Comparison of ENCODE assay signal across 11 mouse cellular contexts in the genomic region with DNA sequence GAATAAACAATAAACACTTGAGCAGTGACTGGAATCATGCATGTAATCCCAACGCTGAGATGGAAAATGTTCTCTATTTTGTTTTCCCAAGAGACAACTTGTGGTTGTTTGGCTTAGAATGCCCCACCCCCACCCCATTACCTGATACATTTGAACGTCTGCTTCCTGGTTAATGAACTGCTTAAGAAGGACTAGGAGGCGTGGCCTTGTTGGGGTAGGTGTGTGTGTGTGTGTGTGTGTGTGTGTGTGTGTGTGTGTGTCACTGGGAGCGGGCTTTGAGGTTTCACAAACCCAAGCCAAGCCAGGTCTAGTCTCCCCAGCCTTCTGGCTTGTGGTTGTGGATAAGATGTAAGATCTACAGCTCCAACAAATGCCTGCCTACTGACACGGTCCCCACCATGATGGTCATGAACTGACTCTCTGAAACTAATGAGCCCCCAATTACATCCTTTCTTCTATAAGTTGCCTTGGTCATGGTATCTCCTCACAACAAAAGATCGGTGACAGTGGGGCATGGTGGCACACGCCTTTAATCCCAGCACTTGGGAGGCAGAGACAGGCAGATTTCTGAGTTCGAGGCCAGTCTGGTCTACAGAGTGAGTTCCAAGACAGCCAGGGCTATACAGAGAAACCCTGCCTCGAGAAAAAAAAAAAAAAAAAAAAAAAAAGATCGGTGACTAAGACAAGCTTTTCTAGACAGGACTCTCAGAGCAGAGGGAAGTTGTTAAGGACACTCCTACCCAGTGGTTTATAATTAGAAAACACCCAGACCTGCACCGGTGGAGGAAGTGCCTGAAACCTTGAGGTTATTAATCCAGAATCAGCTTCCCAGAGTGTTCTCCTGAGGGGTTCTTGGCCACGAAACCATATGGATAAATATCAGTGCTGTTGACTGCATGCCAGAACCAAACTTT. TPM values are rescaled to one million over a fixed set of nuclear protein-coding genes. Genes with fewer than 3 reads are reported as not detected.
DNase-seq lines count a peak whose midpoint lies in the region; ATAC-seq and TF ChIP-seq lines count a peak whose summit lies in the region.
"Had no signal": no experiment of that assay in that cellular context is flagged by ENCODE, and none has a peak within 500 bp of the region (broad histone marks: within the 10 kb centered on the region; RNA-seq: fewer than 3 reads in every experiment).

No protein-coding gene starts in this region.

- H3K27ac ChIP-seq in hindbrain, embryonic 15.5 days (replicated peaks): no peak overlapping the region
- H3K27ac ChIP-seq in hindbrain, postnatal 0 days: no peak overlapping the region
- peak overlapping the region; percentile 54 for H3K27ac ChIP-seq in MEL (ENCODE audit: control insufficient read depth, low read depth, low read length)
- no peak overlapping the region for H3K27ac ChIP-seq in forebrain, embryonic 14.5 days (ENCODE audit: low read depth, low read length)
- 0 out of 2 replicates have a peak overlapping the region, but pooled peaks have one; percentile 93 for H3K27ac ChIP-seq in midbrain, embryonic 12.5 days (replicated peaks)
- H3K27ac ChIP-seq in heart, embryonic 12.5 days (ENCODE audit: poor library complexity, severe bottlenecking): no peak overlapping the region

- TF ChIP-seq POLR2A in MEL (IDR thresholded peaks at IDR 0.05; ENCODE audit: control insufficient read depth in 1 of 2, insufficient read depth in 1 of 2, low read depth in 1 of 2, low read length in 2 of 2, poor library complexity in 1 of 2): no peak

- H3K27me3 ChIP-seq in hindbrain, embryonic 15.5 days: no peaks in the 10 kb centered on the region
- no peaks in the 10 kb centered on the region for H3K27me3 ChIP-seq in hindbrain, postnatal 0 days (ENCODE audit: insufficient read depth, low read length)
- H3K27me3 ChIP-seq in MEL (ENCODE audit: control insufficient read depth in 1 of 2, insufficient read depth in 2 of 2, low read length in 2 of 2): no peaks in the 10 kb centered on the region
- no peaks in the 10 kb centered on the region for H3K27me3 ChIP-seq in forebrain, embryonic 14.5 days (replicated peaks; ENCODE audit: control insufficient read depth, insufficient read depth, low read length)
- no peaks in the 10 kb centered on the region for H3K27me3 ChIP-seq in midbrain, embryonic 12.5 days
- H3K27me3 ChIP-seq in heart, embryonic 12.5 days (replicated peaks): peaks cover 4% of the 10 kb centered on the region; the same call in 1 of the 2 replicates

- 81% methylated on average over 12 of the region's 12 CpGs for WGBS in hindbrain, embryonic 15.5 days
- WGBS in hindbrain, postnatal 0 days: 79% methylated on average over 11 of the region's 12 CpGs
- 83% methylated on average over 12 of the region's 12 CpGs for WGBS in forebrain, embryonic 14.5 days
- 85% methylated on average over 12 of the region's 12 CpGs for WGBS in midbrain, embryonic 12.5 days
- WGBS in heart, embryonic 12.5 days: 77% methylated on average over 12 of the region's 12 CpGs

- no peak for TF ChIP-seq RAD21 in MEL (IDR thresholded peaks at IDR 0.05; ENCODE audit: low read depth, low read length)

- peaks cover 24% of the 10 kb centered on the region for H3K4me1 ChIP-seq in hindbrain, embryonic 15.5 days (replicated peaks)
- 0 out of 2 replicates have a peak, but pooled peaks cover 3% of the 10 kb centered on the region for H3K4me1 ChIP-seq in hindbrain, postnatal 0 days (ENCODE audit: insufficient read depth, low read length)
- H3K4me1 ChIP-seq in MEL (ENCODE audit: control insufficient read depth in 1 of 2, insufficient read depth in 2 of 2, low read length in 2 of 2): peaks cover 12 to 35% of the 10 kb centered on the region in 2 experiments
- peaks cover 5% of the 10 kb centered on the region for H3K4me1 ChIP-seq in forebrain, embryonic 14.5 days (ENCODE audit: control insufficient read depth, insufficient read depth, low read length)
- H3K4me1 ChIP-seq in midbrain, embryonic 12.5 days: peaks cover 15% of the 10 kb centered on the region
- peaks cover 21% of the 10 kb centered on the region for H3K4me1 ChIP-seq in heart, embryonic 12.5 days (replicated peaks)

- peak overlapping the region; percentile 72; the same call in 1 of the 2 replicates for H3K4me3 ChIP-seq in hindbrain, embryonic 15.5 days
- H3K4me3 ChIP-seq in hindbrain, postnatal 0 days (ENCODE audit: low read length): no peak overlapping the region
- H3K4me3 ChIP-seq in MEL (ENCODE audit: control insufficient read depth in 1 of 2, insufficient read depth in 1 of 2, low read depth in 2 of 2, low read length in 2 of 2): no peak overlapping the region; a peak in 1 of 4 replicates
- H3K4me3 ChIP-seq in forebrain, embryonic 14.5 days (ENCODE audit: low read depth, low read length): peak overlapping the region; percentile 81; the same call in 1 of the 2 replicates
- 0 out of 2 replicates have a peak overlapping the region, but pooled peaks have one; percentile 89 for H3K4me3 ChIP-seq in midbrain, embryonic 12.5 days
- H3K4me3 ChIP-seq in heart, embryonic 12.5 days: no peak overlapping the region

- H3K9ac ChIP-seq in hindbrain, embryonic 15.5 days: no peak overlapping the region
- H3K9ac ChIP-seq in hindbrain, postnatal 0 days (replicated peaks; ENCODE audit: low read length): no peak overlapping the region
- no peak overlapping the region for H3K9ac ChIP-seq in MEL (ENCODE audit: control insufficient read depth, low read depth, low read length, poor library complexity, severe bottlenecking)
- no peak overlapping the region for H3K9ac ChIP-seq in forebrain, embryonic 14.5 days (ENCODE audit: low read length)
- H3K9ac ChIP-seq in midbrain, embryonic 12.5 days (replicated peaks): no peak overlapping the region
- no peak overlapping the region for H3K9ac ChIP-seq in heart, embryonic 12.5 days

- H3K79me2 ChIP-seq in MEL (ENCODE audit: control insufficient read depth, insufficient read depth, low read length, poor library complexity): peaks cover 20% of the 10 kb centered on the region

- TF ChIP-seq EP300 in MEL (IDR thresholded peaks at IDR 0.05; ENCODE audit: low read depth in 1 of 2, low read length in 2 of 2): peak; percentile 16 to 26; a peak in 2 of 4 replicates

- ATAC-seq in hindbrain, embryonic 15.5 days (ENCODE audit: low FRiP score, low read depth): no peak
- no peak for ATAC-seq in hindbrain, postnatal 0 days
- ATAC-seq in forebrain, embryonic 14.5 days: no peak
- ATAC-seq in midbrain, embryonic 12.5 days (ENCODE audit: low FRiP score, low read depth): no peak
- ATAC-seq in activated CD4-positive, CD25-positive, alpha-beta regulatory T cell, adult 4 months: no peak
- ATAC-seq in heart, embryonic 12.5 days (ENCODE audit: insufficient number of reproducible peaks, low FRiP score): no peak

- no peak overlapping the region for H3K4me2 ChIP-seq in hindbrain, embryonic 15.5 days
- H3K4me2 ChIP-seq in hindbrain, postnatal 0 days (ENCODE audit: low read depth, low read length): no peak overlapping the region
- H3K4me2 ChIP-seq in forebrain, embryonic 14.5 days (ENCODE audit: low read length): peak overlapping the region; percentile 74; the same call in 1 of the 2 replicates
- H3K4me2 ChIP-seq in midbrain, embryonic 12.5 days (replicated peaks): no peak overlapping the region
- no peak overlapping the region; the same call in 1 of the 2 replicates for H3K4me2 ChIP-seq in heart, embryonic 12.5 days

- H3K36me3 ChIP-seq in hindbrain, embryonic 15.5 days: no peaks in the 10 kb centered on the region
- H3K36me3 ChIP-seq in hindbrain, postnatal 0 days (ENCODE audit: insufficient read depth, low read length): no peaks in the 10 kb centered on the region
- peaks cover 0 to 22% of the 10 kb centered on the region in 2 experiments; a peak in 2 of 4 replicates for H3K36me3 ChIP-seq in MEL (ENCODE audit: control insufficient read depth in 1 of 2, insufficient read depth in 2 of 2, low read length in 2 of 2)
- no peaks in the 10 kb centered on the region for H3K36me3 ChIP-seq in forebrain, embryonic 14.5 days (ENCODE audit: control insufficient read depth, insufficient read depth, low read length)
- H3K36me3 ChIP-seq in midbrain, embryonic 12.5 days: no peaks in the 10 kb centered on the region
- no peaks in the 10 kb centered on the region for H3K36me3 ChIP-seq in heart, embryonic 12.5 days

- TF ChIP-seq CTCF in hindbrain, postnatal 0 days (IDR thresholded peaks at IDR 0.05; ENCODE audit: low read depth): no peak
- TF ChIP-seq CTCF in MEL (IDR thresholded peaks at IDR 0.05 in 2 of 3, conservative IDR thresholded peaks at IDR 0.05 in 1 of 3; ENCODE audit: control insufficient read depth in 1 of 3, insufficient read depth in 1 of 3, low read depth in 2 of 3, low read length in 3 of 3, poor library complexity in 1 of 3, severe bottlenecking in 1 of 3): no peak

- H3K9me3 ChIP-seq in hindbrain, embryonic 15.5 days: no peaks in the 10 kb centered on the region
- H3K9me3 ChIP-seq in hindbrain, postnatal 0 days (ENCODE audit: low read length): no peaks in the 10 kb centered on the region
- H3K9me3 ChIP-seq in MEL (replicated peaks; ENCODE audit: insufficient read depth, low read length): no peaks in the 10 kb centered on the region
- H3K9me3 ChIP-seq in forebrain, embryonic 14.5 days (replicated peaks; ENCODE audit: control insufficient read depth, low read length): no peaks in the 10 kb centered on the region
- H3K9me3 ChIP-seq in midbrain, embryonic 12.5 days: no peaks in the 10 kb centered on the region
- no peaks in the 10 kb centered on the region for H3K9me3 ChIP-seq in heart, embryonic 12.5 days (replicated peaks)

- DNase-seq in hindbrain, postnatal 0 days (ENCODE audit: low spot score): no peak
- peak; percentile 82 for DNase-seq in MEL (ENCODE audit: low read depth, low spot score)
- no peak for DNase-seq in forebrain, embryonic 14.5 days (ENCODE audit: low spot score)
- DNase-seq in lung, postnatal 4 days: no peak

RNA-seq across cellular contexts. Expression of gene Golm1, which starts 1.0 kb away (rescaled TPM):
- polyA plus RNA-seq in hindbrain, embryonic 15.5 days (2015; fragmentation: Nextera tagmentation; extraction: Ambion mirVana): 23.0 and 30.7 TPM in 2 replicates
- total RNA-seq in hindbrain, postnatal 0 days (2014; rRNA removed): 16.8 and 17.9 TPM in 2 replicates
- polyA plus RNA-seq in hindbrain, postnatal 0 days (2015; fragmentation: Nextera tagmentation; extraction: Ambion mirVana): 20.2 and 22.9 TPM in 2 replicates
- 22.1 and 23.6 TPM in 2 replicates for total RNA-seq in MEL (2012; rRNA removed)
- polyA plus RNA-seq in MEL (2012; ENCODE audit: insufficient read depth in 1 of 2, insufficient read length in 2 of 2, low read depth in 1 of 2, low replicate concordance in 2 of 2, missing spikeins in 1 of 2): 10 to 100 TPM in 1 of 2 experiments, not detected in 1; 26.8 TPM
- polyA plus RNA-seq in forebrain, embryonic 14.5 days (2014; fragmentation: Nextera tagmentation; extraction: Ambion mirVana): 50.1 and 57.7 TPM in 2 replicates
- 122 and 134 TPM in 2 replicates for polyA plus RNA-seq in midbrain, embryonic 12.5 days (2016; fragmentation: Nextera tagmentation; extraction: Ambion mirVana)
- polyA plus RNA-seq in activated CD4-positive, CD25-positive, alpha-beta regulatory T cell, adult 4 months (2017; shearing (Covaris generic)): 10 to 100 TPM; 36.1 to 40.9 TPM
- 63.2 and 67.6 TPM in 2 replicates for polyA plus RNA-seq in heart, embryonic 12.5 days (2016; fragmentation: Nextera tagmentation; extraction: Ambion mirVana)

RNA-seq across cellular contexts. Expression of gene 4921517D22Rik, which starts 17.3 kb away (rescaled TPM):
- polyA plus RNA-seq in hindbrain, embryonic 15.5 days (2015; fragmentation: Nextera tagmentation; extraction: Ambion mirVana): not detected in 2 replicates
- not detected in 2 replicates for total RNA-seq in hindbrain, postnatal 0 days (2014; rRNA removed)
- polyA plus RNA-seq in hindbrain, postnatal 0 days (2015; fragmentation: Nextera tagmentation; extraction: Ambion mirVana): not detected in 2 replicates
- total RNA-seq in MEL (2012; rRNA removed): not detected in 2 replicates
- polyA plus RNA-seq in MEL (2012; ENCODE audit: insufficient read depth in 1 of 2, insufficient read length in 2 of 2, low read depth in 1 of 2, low replicate concordance in 2 of 2, missing spikeins in 1 of 2): not detected
- polyA plus RNA-seq in forebrain, embryonic 14.5 days (2014; fragmentation: Nextera tagmentation; extraction: Ambion mirVana): not detected in 2 replicates
- polyA plus RNA-seq in midbrain, embryonic 12.5 days (2016; fragmentation: Nextera tagmentation; extraction: Ambion mirVana): not detected in 2 replicates
- polyA plus RNA-seq in activated CD4-positive, CD25-positive, alpha-beta regulatory T cell, adult 4 months (2017; shearing (Covaris generic)): under 1 TPM in 1 of 2 experiments, not detected in 1; 0.48 TPM
- polyA plus RNA-seq in heart, embryonic 12.5 days (2016; fragmentation: Nextera tagmentation; extraction: Ambion mirVana): not detected in 2 replicates
- total RNA-seq: adrenal gland, postnatal 4 days; left cerebral cortex, postnatal 10 days had no signal
- polyA plus RNA-seq: intestine, postnatal 0 days had no signal

RNA-seq across cellular contexts. Expression of gene Spata31d1a, which starts 33.6 kb away (rescaled TPM):
- 0.05 TPM in 1 of 2 replicates, not detected in the other for polyA plus RNA-seq in hindbrain, embryonic 15.5 days (2015; fragmentation: Nextera tagmentation; extraction: Ambion mirVana)
- total RNA-seq in hindbrain, postnatal 0 days (2014; rRNA removed): not detected in 2 replicates
- polyA plus RNA-seq in hindbrain, postnatal 0 days (2015; fragmentation: Nextera tagmentation; extraction: Ambion mirVana): 0.09 and 0.16 TPM in 2 replicates
- total RNA-seq in MEL (2012; rRNA removed): not detected in 2 replicates
- polyA plus RNA-seq in MEL (2012; ENCODE audit: insufficient read depth in 1 of 2, insufficient read length in 2 of 2, low read depth in 1 of 2, low replicate concordance in 2 of 2, missing spikeins in 1 of 2): under 1 TPM in 1 of 2 experiments, not detected in 1; 0.03 TPM
- polyA plus RNA-seq in forebrain, embryonic 14.5 days (2014; fragmentation: Nextera tagmentation; extraction: Ambion mirVana): not detected in 2 replicates
- polyA plus RNA-seq in midbrain, embryonic 12.5 days (2016; fragmentation: Nextera tagmentation; extraction: Ambion mirVana): 0.05 TPM in 2 replicates
- not detected for polyA plus RNA-seq in activated CD4-positive, CD25-positive, alpha-beta regulatory T cell, adult 4 months (2017; shearing (Covaris generic))
- polyA plus RNA-seq in heart, embryonic 12.5 days (2016; fragmentation: Nextera tagmentation; extraction: Ambion mirVana): not detected in 2 replicates
- total RNA-seq: adrenal gland, postnatal 4 days had no signal
- polyA plus RNA-seq: intestine, postnatal 0 days had no signal

RNA-seq across cellular contexts. Expression of gene Spata31d1b, which starts 35.5 kb away (rescaled TPM):
- not detected in 2 replicates for polyA plus RNA-seq in hindbrain, embryonic 15.5 days (2015; fragmentation: Nextera tagmentation; extraction: Ambion mirVana)
- 0.21 TPM in 1 of 2 replicates, not detected in the other for total RNA-seq in hindbrain, postnatal 0 days (2014; rRNA removed)
- not detected in 2 replicates for polyA plus RNA-seq in hindbrain, postnatal 0 days (2015; fragmentation: Nextera tagmentation; extraction: Ambion mirVana)
- not detected in 2 replicates for total RNA-seq in MEL (2012; rRNA removed)
- not detected for polyA plus RNA-seq in MEL (2012; ENCODE audit: insufficient read depth in 1 of 2, insufficient read length in 2 of 2, low read depth in 1 of 2, low replicate concordance in 2 of 2, missing spikeins in 1 of 2)
- not detected in 2 replicates for polyA plus RNA-seq in forebrain, embryonic 14.5 days (2014; fragmentation: Nextera tagmentation; extraction: Ambion mirVana)
- 0.07 TPM in 1 of 2 replicates, not detected in the other for polyA plus RNA-seq in midbrain, embryonic 12.5 days (2016; fragmentation: Nextera tagmentation; extraction: Ambion mirVana)
- polyA plus RNA-seq in activated CD4-positive, CD25-positive, alpha-beta regulatory T cell, adult 4 months (2017; shearing (Covaris generic)): not detected
- not detected in 2 replicates for polyA plus RNA-seq in heart, embryonic 12.5 days (2016; fragmentation: Nextera tagmentation; extraction: Ambion mirVana)
- total RNA-seq: adrenal gland, postnatal 4 days; left cerebral cortex, postnatal 10 days had no signal
- polyA plus RNA-seq: intestine, postnatal 0 days had no signal

RNA-seq across cellular contexts. Expression of gene Spata31d1d, which starts 55.0 kb away (rescaled TPM):
- not detected in 2 replicates for polyA plus RNA-seq in hindbrain, embryonic 15.5 days (2015; fragmentation: Nextera tagmentation; extraction: Ambion mirVana)
- total RNA-seq in hindbrain, postnatal 0 days (2014; rRNA removed): not detected in 2 replicates
- polyA plus RNA-seq in hindbrain, postnatal 0 days (2015; fragmentation: Nextera tagmentation; extraction: Ambion mirVana): not detected in 2 replicates
- not detected in 2 replicates for total RNA-seq in MEL (2012; rRNA removed)
- polyA plus RNA-seq in MEL (2012; ENCODE audit: insufficient read depth in 1 of 2, insufficient read length in 2 of 2, low read depth in 1 of 2, low replicate concordance in 2 of 2, missing spikeins in 1 of 2): not detected
- polyA plus RNA-seq in forebrain, embryonic 14.5 days (2014; fragmentation: Nextera tagmentation; extraction: Ambion mirVana): not detected in 2 replicates
- not detected in 2 replicates for polyA plus RNA-seq in midbrain, embryonic 12.5 days (2016; fragmentation: Nextera tagmentation; extraction: Ambion mirVana)
- not detected for polyA plus RNA-seq in activated CD4-positive, CD25-positive, alpha-beta regulatory T cell, adult 4 months (2017; shearing (Covaris generic))
- polyA plus RNA-seq in heart, embryonic 12.5 days (2016; fragmentation: Nextera tagmentation; extraction: Ambion mirVana): not detected in 2 replicates
- total RNA-seq: adrenal gland, postnatal 4 days; left cerebral cortex, postnatal 10 days had no signal
- polyA plus RNA-seq: intestine, postnatal 0 days had no signal

Comparison
In these comparisons a context has a peak if more than half of its experiments do, and no peak if none do; other contexts are left out.
1. H3K4me3 ChIP-seq: peak in hindbrain, embryonic 15.5 days (single experiment), forebrain, embryonic 14.5 days (single experiment) and midbrain, embryonic 12.5 days (single experiment); none in hindbrain, postnatal 0 days (single experiment), MEL (0 of 2) and heart, embryonic 12.5 days (single experiment).
2. H3K27ac ChIP-seq: peak in MEL (single experiment) and midbrain, embryonic 12.5 days (single experiment); none in hindbrain, embryonic 15.5 days (single experiment), hindbrain, postnatal 0 days (single experiment), forebrain, embryonic 14.5 days (single experiment) and heart, embryonic 12.5 days (single experiment).